8 mouse cellular contexts compared by ENCODE assay signal in the genomic region with DNA sequence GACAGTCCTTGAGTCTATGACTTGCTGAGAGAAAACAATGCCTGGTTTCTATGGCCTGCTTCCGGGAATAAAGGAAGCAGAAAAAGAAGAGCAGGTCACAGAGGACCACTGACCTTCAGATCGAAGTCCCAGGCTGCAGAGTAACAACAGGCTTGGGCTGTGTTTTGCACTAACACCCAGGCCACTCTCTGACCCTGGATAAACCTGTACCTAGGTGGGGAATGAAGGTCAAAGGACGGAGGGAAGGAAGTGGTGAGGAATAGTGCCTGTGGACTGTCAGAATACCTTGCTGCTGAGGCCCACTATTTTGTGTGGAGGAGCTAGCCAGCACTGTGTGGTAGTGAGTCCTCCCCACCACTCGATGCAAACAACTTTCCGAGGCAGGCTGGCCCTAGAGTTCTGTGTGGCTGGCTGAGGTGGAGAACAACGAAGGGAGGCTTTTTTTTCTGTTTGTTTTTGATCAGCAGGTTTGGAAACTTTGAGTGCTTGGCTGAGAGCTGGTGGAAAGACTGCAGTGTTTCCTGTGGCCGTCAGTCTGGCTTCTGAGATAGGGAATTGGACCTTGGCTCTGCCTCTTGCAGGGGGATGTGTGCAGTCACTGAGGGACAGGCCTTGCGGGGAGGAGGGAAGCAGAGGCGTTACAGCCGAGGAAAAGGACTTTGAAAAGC.
DNase-seq lines count a peak whose midpoint lies in the region; ATAC-seq and TF ChIP-seq lines count a peak whose summit lies in the region.

No protein-coding gene starts in this region.

- H3K4me1 ChIP-seq in forebrain, postnatal 0 days (ENCODE audit: insufficient read depth), result no peaks in the 10 kb centered on the region
- H3K4me1 ChIP-seq in forebrain, embryonic 11.5 days (replicated peaks; ENCODE audit: control insufficient read depth, insufficient read depth, low read length), result no peaks in the 10 kb centered on the region
- peaks cover 5% of the 10 kb centered on the region for H3K4me1 ChIP-seq in ES-Bruce4 (ENCODE audit: control insufficient read depth, insufficient read depth, low read length)
- peaks cover 10% of the 10 kb centered on the region; the same call in 1 of the 2 replicates for H3K4me1 ChIP-seq in liver, embryonic 16.5 days (ENCODE audit: control insufficient read depth, low read depth, low read length)

- no peak overlapping the region for H3K4me3 ChIP-seq in forebrain, postnatal 0 days (ENCODE audit: low read depth, low read length)
- H3K4me3 ChIP-seq in forebrain, embryonic 11.5 days (ENCODE audit: low read depth, low read length), result no peak overlapping the region
- no peak overlapping the region for H3K4me3 ChIP-seq in ES-Bruce4 (ENCODE audit: low read depth, low read length)
- no peak overlapping the region for H3K4me3 ChIP-seq in liver, embryonic 16.5 days (ENCODE audit: low read depth, low read length)

- H3K27me3 ChIP-seq in forebrain, postnatal 0 days (ENCODE audit: insufficient read depth, low read length), result no peaks in the 10 kb centered on the region
- no peaks in the 10 kb centered on the region for H3K27me3 ChIP-seq in forebrain, embryonic 11.5 days (ENCODE audit: control insufficient read depth, insufficient read depth, low read length)
- H3K27me3 ChIP-seq in ES-Bruce4 (ENCODE audit: control insufficient read depth, insufficient read depth, low read length, poor library complexity, severe bottlenecking), result no peaks in the 10 kb centered on the region
- no peaks in the 10 kb centered on the region for H3K27me3 ChIP-seq in liver, embryonic 16.5 days (ENCODE audit: control insufficient read depth, insufficient read depth, low read depth, low read length)

- no peak overlapping the region for H3K9ac ChIP-seq in forebrain, postnatal 0 days
- no peak overlapping the region for H3K9ac ChIP-seq in forebrain, embryonic 11.5 days (ENCODE audit: low read length)
- no peak overlapping the region for H3K9ac ChIP-seq in ES-Bruce4 (ENCODE audit: low read depth, poor library complexity, severe bottlenecking)
- no peak overlapping the region for H3K9ac ChIP-seq in liver, embryonic 16.5 days (ENCODE audit: low read depth, low read length)

- no peaks in the 10 kb centered on the region for H3K9me3 ChIP-seq in forebrain, postnatal 0 days (ENCODE audit: low read length)
- no peaks in the 10 kb centered on the region for H3K9me3 ChIP-seq in forebrain, embryonic 11.5 days (ENCODE audit: control insufficient read depth, low read length)
- H3K9me3 ChIP-seq in ES-Bruce4 (replicated peaks; ENCODE audit: control insufficient read depth, insufficient read depth, low read length, poor library complexity, severe bottlenecking), result no peaks in the 10 kb centered on the region
- no peaks in the 10 kb centered on the region for H3K9me3 ChIP-seq in liver, embryonic 16.5 days (replicated peaks; ENCODE audit: control insufficient read depth, low read length)

- intact Hi-C loops in heart, postnatal 10 days (cut with DNase I), result loop anchor here (5.0 kb wide), 1 partner anchor 37 kb away; no protein-coding TSS in a partner anchor

- TF ChIP-seq EP300 in ES-Bruce4 (IDR thresholded peaks at IDR 0.05; ENCODE audit: insufficient read depth, low read depth, low read length), result peak; percentile 80; the same call in 1 of the 2 replicates

- DNase-seq in forebrain, postnatal 0 days, result no peak
- DNase-seq in forebrain, embryonic 11.5 days (ENCODE audit: low spot score), result no peak
- peak; percentile 66 to 75 for DNase-seq in heart, postnatal 10 days
- no peak for DNase-seq in right cerebral cortex, adult 18-20 months
- DNase-seq in thymus, postnatal 0 days (ENCODE audit: low spot score), result no peak
- DNase-seq in left cerebral cortex, adult 9 months (ENCODE audit: low spot score in 2 of 2), result no peak

- TF ChIP-seq POLR2A in ES-Bruce4 (IDR thresholded peaks at IDR 0.05; ENCODE audit: insufficient read depth, low read length), result no peak

- WGBS in forebrain, postnatal 0 days, result 40% methylated on average over 10 of the region's 10 CpGs
- WGBS in forebrain, embryonic 11.5 days, result 41% methylated on average over 10 of the region's 10 CpGs
- 6% methylated on average over 10 of the region's 10 CpGs for WGBS in liver, embryonic 16.5 days (ENCODE audit: insufficient replicate concordance)

- ATAC-seq in forebrain, postnatal 0 days, result no peak
- no peak for ATAC-seq in forebrain, embryonic 11.5 days (replicated peaks; ENCODE audit: low FRiP score)
- peak; percentile 82 for ATAC-seq in liver, embryonic 16.5 days (ENCODE audit: low read depth)

- no peak overlapping the region for H3K4me2 ChIP-seq in forebrain, postnatal 0 days (ENCODE audit: low read depth)
- no peak overlapping the region for H3K4me2 ChIP-seq in forebrain, embryonic 11.5 days (ENCODE audit: low read depth, low read length, severe bottlenecking)
- 0 out of 2 replicates have a peak overlapping the region, but pooled peaks have one; percentile 4 for H3K4me2 ChIP-seq in liver, embryonic 16.5 days (ENCODE audit: low read depth, low read length)

- H3K27ac ChIP-seq in forebrain, postnatal 0 days (ENCODE audit: low read depth, low read length), result 0 out of 2 replicates have a peak overlapping the region, but pooled peaks have one; percentile 15
- H3K27ac ChIP-seq in forebrain, embryonic 11.5 days (ENCODE audit: low read depth, low read length), result no peak overlapping the region
- H3K27ac ChIP-seq in ES-Bruce4 (ENCODE audit: insufficient read depth, low read length), result peak overlapping the region; percentile 95
- H3K27ac ChIP-seq in liver, embryonic 16.5 days (ENCODE audit: low read length), result peak overlapping the region; percentile 72

- H3K36me3 ChIP-seq in forebrain, postnatal 0 days (ENCODE audit: insufficient read depth), result no peaks in the 10 kb centered on the region
- no peaks in the 10 kb centered on the region for H3K36me3 ChIP-seq in forebrain, embryonic 11.5 days (ENCODE audit: control insufficient read depth, insufficient read depth, low read length)
- H3K36me3 ChIP-seq in ES-Bruce4 (ENCODE audit: control insufficient read depth, insufficient read depth, low read length, poor library complexity, severe bottlenecking), result no peaks in the 10 kb centered on the region
- H3K36me3 ChIP-seq in liver, embryonic 16.5 days (ENCODE audit: control insufficient read depth, insufficient read depth), result no peaks in the 10 kb centered on the region

- no peak for TF ChIP-seq CTCF in forebrain, postnatal 0 days (IDR thresholded peaks at IDR 0.05; ENCODE audit: low read depth)
- TF ChIP-seq CTCF in ES-Bruce4 (IDR thresholded peaks at IDR 0.05; ENCODE audit: low read depth, low read length), result no peak

Comparison
In these comparisons a context has a peak if more than half of its experiments do, and no peak if none do; other contexts are left out.
1. DNase-seq: peak in heart, postnatal 10 days (2 of 2); none in forebrain, postnatal 0 days (single experiment), forebrain, embryonic 11.5 days (single experiment), right cerebral cortex, adult 18-20 months (single experiment), thymus, postnatal 0 days (single experiment) and left cerebral cortex, adult 9 months (0 of 2).